Mouse (Mus musculus) left cerebral cortex, adult 8-10 months (tissue): ENCODE results near the gene Nicn1. TPM values are rescaled to one million over a fixed set of nuclear protein-coding genes. Genes with fewer than 3 reads are reported as not detected.
A peak's percentile ranks its signal among the peaks of the same experiment; 100 is the strongest.

ENCODE experiments used
- DNase-seq, 2 experiments: peaks; one replicate each; pipeline ENCODE4 v3.0.0; 2022; ENCODE audit warnings: low spot score in 2 of 2
- total RNA-seq, 4 experiments: library from RNA; stranded (reverse); gene quantifications; 2 replicates each; pipeline ENCODE4 v1.2.4; 2022

Nicn1 gene
- total RNA-seq, 4 experiments from 2014 or later, result 133 to 145 (median 139) TPM

DNA sequence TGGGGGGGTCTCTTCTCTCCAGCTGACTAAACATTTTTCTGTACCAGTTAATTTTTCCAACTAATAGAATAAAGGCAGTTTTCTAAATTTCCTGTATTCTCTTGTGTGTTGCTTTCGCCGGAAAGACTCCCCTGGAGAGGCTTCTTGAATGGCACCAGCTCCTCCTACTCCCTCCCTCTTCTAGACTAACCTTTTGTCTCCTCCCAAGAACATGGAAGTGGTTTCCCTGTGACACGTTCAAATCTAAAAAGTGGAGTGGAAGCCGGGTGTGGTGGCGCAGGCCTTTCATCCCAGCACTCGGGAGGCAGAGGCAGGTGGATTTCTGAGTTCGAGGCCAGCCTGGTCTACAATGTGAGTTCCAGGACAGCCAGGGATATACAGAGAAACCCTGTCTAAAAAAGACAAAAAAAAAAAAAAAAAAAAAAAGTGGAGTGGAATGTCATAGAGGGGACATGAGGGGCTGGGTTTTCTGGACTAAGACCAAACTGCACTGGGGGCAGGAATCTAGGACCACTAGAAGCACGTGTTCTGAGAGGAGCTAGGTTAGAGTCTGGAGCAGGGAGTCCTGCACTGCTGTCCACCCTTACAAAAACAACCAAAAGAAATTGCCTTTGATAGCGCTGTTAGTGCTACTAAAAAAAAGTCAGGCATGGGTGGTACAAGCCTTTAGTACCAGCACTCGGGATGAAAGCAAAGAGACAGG lies 47.8 kb downstream of the Nicn1 start:
- no peak for DNase-seq

DNA sequence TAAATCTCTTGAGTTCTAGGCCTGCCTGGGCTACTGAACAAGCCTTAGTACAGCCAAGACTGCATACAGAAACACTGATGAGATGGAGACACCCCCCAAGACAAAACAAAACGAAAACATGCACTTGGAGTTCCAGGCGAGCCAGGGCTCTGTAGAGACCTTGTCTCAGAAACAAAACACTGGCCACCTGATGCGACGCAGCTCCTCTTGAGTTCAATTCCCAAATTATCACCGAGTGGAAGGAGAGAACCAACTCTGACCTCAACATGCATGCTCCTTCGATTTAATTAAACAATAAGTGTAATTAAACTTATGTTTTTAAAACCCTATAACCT lies 48.3 kb downstream of the Nicn1 start:
- no peak for DNase-seq

DNA sequence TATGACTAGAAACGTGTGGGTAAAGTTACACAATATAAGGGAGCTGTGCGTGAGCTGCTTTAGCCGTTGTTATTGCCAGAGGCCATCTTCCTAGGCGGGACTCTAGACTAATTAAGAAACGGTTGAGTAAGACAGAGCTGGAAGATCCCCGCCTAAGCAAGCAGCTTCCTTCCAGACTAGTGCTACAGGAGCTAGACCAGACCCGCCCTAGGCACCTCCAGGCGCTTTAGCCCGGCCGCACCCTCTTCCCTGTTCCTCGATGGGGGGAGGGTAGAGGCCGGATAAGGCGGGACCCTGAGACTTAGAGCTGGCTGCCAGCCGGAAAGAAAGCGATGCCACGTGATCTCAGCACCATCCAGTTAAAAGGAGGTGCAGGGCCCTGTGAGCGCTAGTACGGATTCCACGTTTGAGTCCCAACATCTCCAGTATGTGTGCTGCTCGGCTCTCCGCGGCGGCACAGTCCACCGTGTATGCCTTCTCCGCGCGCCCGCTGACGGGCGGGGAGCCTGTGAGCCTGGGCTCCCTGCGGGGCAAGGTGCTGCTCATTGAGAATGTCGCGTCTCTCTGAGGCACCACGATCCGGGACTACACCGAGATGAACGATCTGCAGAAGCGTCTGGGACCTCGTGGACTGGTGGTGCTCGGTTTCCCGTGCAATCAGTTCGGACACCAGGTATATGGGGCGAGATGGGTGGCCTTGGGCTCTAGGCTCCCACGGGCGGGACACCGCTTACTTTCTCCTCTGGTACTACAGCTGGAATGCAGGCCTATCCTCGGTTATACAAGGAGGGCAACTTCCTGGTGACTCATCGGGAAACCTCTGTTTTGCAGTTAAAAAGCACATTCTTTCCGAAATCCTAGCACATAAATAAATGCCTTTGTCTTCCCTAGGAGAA lies 48.9 kb downstream of the Nicn1 start, which contains the start of gene Gpx1:
Gpx1 (plus strand) TSS at position 18 of the 896 bp plus-strand sequence.
- DNase-seq, result peak; percentile 77 to 81

DNA sequence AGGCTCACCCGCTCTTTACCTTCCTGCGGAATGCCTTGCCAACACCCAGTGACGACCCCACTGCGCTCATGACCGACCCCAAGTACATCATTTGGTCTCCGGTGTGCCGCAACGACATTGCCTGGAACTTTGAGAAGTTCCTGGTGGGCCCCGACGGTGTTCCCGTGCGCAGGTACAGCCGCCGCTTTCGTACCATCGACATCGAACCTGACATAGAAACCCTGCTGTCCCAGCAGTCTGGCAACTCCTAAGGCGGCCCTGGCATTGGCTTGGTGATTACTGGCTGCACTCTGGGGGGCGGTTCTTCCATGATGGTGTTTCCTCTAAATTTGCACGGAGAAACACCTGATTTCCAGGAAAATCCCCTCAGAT lies 49.6 kb downstream of the Nicn1 start:
- no peak for DNase-seq

DNA sequence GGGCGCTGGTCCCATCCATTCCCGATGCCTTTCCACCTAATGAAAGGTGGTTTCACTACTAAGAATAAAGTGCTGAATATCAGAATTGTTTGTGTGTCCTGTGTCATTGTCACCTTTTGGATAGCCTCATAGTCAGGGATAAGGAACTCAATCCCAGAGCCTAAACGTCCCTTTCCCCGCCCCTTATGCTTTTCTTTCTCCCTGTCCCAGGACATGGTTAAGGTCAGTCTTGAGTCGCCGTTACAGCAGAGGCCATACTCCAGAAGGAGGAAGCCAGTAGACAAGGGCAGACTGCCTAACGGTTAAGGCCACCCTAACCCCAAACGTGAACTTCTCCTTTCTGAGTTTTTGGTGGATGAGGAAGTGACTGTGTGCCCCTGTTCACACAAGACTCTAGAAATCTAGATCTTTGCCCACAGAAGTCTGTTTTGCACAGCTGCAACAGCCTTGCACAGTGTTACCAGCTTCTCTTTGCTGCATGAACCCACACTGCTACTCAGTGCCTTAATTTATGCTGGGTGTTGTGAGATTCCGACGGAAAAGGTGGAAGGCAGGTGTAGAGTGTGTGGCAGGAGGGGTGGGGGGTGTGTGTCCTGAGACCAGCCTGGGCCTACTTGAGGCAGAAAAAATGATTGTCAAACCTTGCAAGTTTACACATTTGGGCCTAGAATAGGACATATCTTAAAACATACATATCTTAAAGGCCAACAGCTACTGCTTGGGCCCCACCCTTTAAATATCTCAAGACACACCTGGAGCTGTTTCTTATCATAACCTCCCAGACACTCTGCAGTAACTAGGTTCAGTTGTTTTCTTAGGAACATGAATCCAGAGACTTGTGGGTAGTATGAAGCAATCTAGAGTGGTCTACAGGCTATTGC lies 50.3 kb downstream of the Nicn1 start:
- no peak for DNase-seq

DNA sequence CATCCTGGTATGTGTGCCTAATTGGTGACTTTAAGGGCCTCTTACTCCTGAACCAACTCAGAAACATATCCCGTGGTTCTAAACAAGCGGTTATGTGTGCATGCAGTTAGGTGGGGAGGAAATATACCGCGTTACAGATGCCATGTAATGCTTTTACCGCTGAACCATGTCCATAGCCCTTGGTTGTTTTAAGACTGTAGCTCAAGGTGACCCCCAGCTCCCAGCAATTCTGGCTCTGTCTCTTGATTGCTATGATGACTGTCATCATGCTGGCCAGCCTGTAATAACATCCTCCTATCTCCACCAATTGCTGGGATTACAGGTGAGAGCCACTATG lies 50.9 kb downstream of the Nicn1 start:
- DNase-seq, result no peak

DNA sequence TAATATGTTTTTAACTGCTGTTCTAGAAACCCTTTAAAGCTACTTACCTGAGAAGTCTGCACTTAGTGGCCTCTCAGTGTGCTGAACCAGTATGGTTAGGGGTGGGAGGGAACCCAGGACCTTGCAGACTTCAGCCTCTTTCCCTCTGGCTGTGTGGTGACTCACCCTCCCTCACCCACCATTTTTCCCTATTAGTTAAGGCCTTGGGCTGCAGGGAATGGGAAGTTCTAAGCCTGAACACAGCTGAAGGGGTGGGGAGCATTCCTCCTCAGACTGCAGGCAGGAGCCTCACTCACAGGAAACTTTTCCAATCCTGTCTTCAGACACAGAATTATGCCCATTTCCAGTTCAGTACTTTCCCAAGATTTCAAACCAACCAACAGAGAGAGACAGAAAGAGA lies 51.6 kb downstream of the Nicn1 start:
- DNase-seq, result no peak

DNA sequence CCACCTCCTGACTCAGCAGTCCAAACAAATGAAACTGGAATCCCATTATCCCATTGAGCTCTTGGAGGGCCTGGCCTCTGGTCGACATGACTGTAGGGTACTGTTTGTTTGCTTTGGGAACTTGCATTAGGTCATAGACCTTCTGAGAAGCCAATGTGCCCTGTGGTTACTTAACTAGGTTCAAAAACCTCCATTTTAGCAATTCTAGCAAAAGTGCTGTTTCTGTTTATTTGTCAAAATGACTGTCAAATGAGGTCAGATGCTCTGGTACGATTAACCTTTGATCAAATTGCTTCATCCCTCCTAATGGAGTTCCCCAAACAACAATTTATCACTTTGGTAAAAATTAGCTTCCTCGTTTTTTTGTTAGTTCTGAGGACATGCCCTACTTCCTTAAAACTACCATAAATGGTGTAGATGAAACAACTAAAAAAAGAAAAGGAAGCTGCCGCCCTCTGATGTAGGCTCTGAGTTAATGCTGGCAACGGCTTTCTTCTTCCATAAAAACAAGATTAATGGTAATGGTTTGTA lies 52.1 kb downstream of the Nicn1 start:
- no peak for DNase-seq

DNA sequence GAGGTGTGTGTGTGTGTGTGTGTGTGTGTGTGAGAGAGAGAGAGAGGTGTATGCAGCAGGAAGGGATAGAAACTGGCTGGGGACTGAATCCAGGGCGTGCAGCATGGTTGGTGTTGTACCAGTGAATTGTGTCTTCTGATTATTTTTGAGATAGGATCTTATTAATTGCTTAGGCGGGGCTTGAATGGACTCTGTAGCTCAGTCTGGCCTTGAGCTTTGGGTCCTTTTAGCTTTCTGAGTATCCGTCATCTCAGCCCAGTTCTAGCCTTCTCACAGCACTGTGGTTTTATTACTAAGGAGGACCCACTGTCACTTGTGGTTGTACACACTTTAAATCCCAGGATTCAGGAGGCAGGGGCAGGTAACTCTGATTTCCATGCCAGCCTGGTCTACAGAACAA lies 53.1 kb downstream of the Nicn1 start:
- DNase-seq, result no peak

DNA sequence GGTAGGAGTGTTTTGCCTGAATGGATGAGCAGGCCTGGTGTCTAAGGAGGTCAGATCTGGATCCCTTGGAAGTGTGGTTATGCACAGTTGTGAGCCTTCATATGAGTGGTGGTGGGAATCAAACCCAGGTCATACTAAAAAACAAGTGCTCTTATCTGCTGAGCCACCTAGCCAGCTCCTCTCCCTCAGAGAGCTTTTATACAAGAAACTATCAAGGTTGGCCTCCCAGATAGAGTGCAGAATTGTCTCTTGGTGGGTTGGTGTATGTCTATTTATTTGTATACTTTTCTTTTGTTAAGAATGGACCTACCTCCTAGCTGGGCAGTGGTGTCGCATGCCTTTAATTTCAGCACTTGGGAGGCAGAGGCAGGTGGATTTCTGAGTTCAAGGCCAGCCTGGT lies 53.6 kb downstream of the Nicn1 start:
- no peak for DNase-seq

DNA sequence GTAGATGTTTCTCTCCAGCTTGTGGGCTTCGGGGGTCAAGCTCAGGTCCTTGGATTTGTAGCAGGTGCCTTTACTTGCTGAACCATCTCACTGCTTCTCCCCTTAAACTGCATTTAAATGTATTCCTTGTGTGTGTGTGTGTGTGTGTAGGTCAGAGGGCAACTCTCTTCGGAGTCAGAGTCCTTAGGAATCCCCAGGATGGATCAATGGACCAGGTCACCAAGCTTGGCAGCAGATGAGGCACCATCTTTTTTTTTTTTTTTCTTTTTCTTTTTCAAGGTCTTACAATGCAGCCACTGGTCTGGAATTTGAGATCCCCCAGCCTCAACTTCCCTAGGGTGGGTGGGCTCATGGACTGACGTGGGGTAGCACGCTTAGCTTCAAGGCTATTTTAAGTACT lies 54.2 kb downstream of the Nicn1 start:
- DNase-seq, result no peak

Other genes starting within 250 kb of the Nicn1 start
- 10 to 100 TPM; 13.9 to 17.6 (median 14.8) TPM for gene Gmppb, start 241.2 kb upstream of the Nicn1 start, total RNA-seq
- gene Amigo3, start 237.3 kb upstream of the Nicn1 start, total RNA-seq, result 1 to 10 TPM in 2 of 4 experiments, under 1 TPM in 2; 0.70 to 1.3 (median 1.0) TPM
- gene Mst1, start 210.0 kb upstream of the Nicn1 start, total RNA-seq, result not detected
- 100 to 1,000 TPM; 109 to 112 (median 111) TPM for gene Rnf123, start 207.1 kb upstream of the Nicn1 start, total RNA-seq
- 10 to 100 TPM; 34.9 to 41.9 (median 39.3) TPM for gene Apeh, start 195.8 kb upstream of the Nicn1 start, total RNA-seq
- gene Bsn, start 100.0 kb upstream of the Nicn1 start, total RNA-seq, result 100 to 1,000 TPM; 208 to 264 (median 232) TPM
- 10 to 100 TPM; 73.1 to 79.5 (median 76.8) TPM for gene Dag1, start 26.5 kb upstream of the Nicn1 start, total RNA-seq
- 10 to 100 TPM; 26.3 to 32.2 (median 28.2) TPM for gene Amt, start 6.4 kb downstream of the Nicn1 start, total RNA-seq
- gene Rhoa, start 15.7 kb downstream of the Nicn1 start, total RNA-seq, result 100 to 1,000 TPM; 164 to 176 (median 168) TPM
- 10 to 100 TPM; 37.0 to 40.4 (median 39.4) TPM for gene Tcta, start 15.7 kb downstream of the Nicn1 start, total RNA-seq
- gene Gpx1, start 48.5 kb downstream of the Nicn1 start, total RNA-seq, result 100 to 1,000 TPM in 3 of 4 experiments, 10 to 100 TPM in 1; 97.3 to 121 (median 112) TPM
- 100 to 1,000 TPM; 103 to 109 (median 105) TPM for gene Usp4, start 57.4 kb downstream of the Nicn1 start, total RNA-seq
- 1 to 10 TPM in 3 of 4 experiments, under 1 TPM in 1; 0.81 to 2.0 (median 1.8) TPM for gene 1700102P08Rik, start 102.4 kb downstream of the Nicn1 start, total RNA-seq
- gene Ccdc36, start 138.1 kb downstream of the Nicn1 start, total RNA-seq, result under 1 TPM; 0.15 to 0.37 (median 0.22) TPM
- not detected for gene BC048562, start 146.1 kb downstream of the Nicn1 start, total RNA-seq
- 10 to 100 TPM; 35.8 to 46.5 (median 38.4) TPM for gene Ccdc71, start 170.1 kb downstream of the Nicn1 start, total RNA-seq
- gene Klhdc8b, start 171.2 kb downstream of the Nicn1 start, total RNA-seq, result 10 to 100 TPM; 28.8 to 38.0 (median 34.0) TPM
- gene Lamb2, start 189.3 kb downstream of the Nicn1 start, total RNA-seq, result 10 to 100 TPM; 28.0 to 35.7 (median 30.8) TPM
- 100 to 1,000 TPM; 116 to 140 (median 127) TPM for gene Usp19, start 200.2 kb downstream of the Nicn1 start, total RNA-seq
- 10 to 100 TPM; 78.3 to 95.4 (median 86.8) TPM for gene Qars, start 217.3 kb downstream of the Nicn1 start, total RNA-seq
- 100 to 1,000 TPM; 140 to 158 (median 155) TPM for gene Qrich1, start 226.4 kb downstream of the Nicn1 start, total RNA-seq